Mouse (Mus musculus) limb, embryonic 14.5 days (tissue): ENCODE results near the gene Pex5l. TPM values are rescaled to one million over a fixed set of nuclear protein-coding genes. Genes with fewer than 3 reads are reported as not detected.

ENCODE experiments used
- ATAC-seq: fragments of 200-750 bp; cut with Nextera tagmentation; 2 replicates; pipeline ENCODE4 v1.8.0; 2017; ENCODE audit warnings: low read depth, moderate number of reproducible peaks, moderate TSS enrichment; ENCODE audit not compliant: low FRiP score
- DNase-seq: peaks from one replicate; pipeline ENCODE4 v3.0.0-alpha.2; 2015; ENCODE audit warnings: low spot score
- H3K27ac ChIP-seq: fragments of 300-500 bp; sonication (generic); replicated peaks from 2 replicates; pipeline ENCODE4 v1.5.1; 2014; ENCODE audit warnings: low read depth, mild to moderate bottlenecking, low read length, moderate library complexity, mixed read lengths
- H3K27me3 ChIP-seq: fragments of 300-500 bp; sonication (generic); 2 replicates; pipeline ENCODE4 v1.6.1; 2014; ENCODE audit warnings: low read length, mixed read lengths; ENCODE audit not compliant: control insufficient read depth, insufficient read depth
- H3K36me3 ChIP-seq: fragments of 300-500 bp; sonication (generic); 2 replicates; pipeline ENCODE4 v1.6.1; 2014; ENCODE audit warnings: mild to moderate bottlenecking, low read length, moderate library complexity, mixed read lengths; ENCODE audit not compliant: control insufficient read depth, insufficient read depth
- H3K4me1 ChIP-seq: fragments of 300-500 bp; sonication (generic); 2 replicates; pipeline ENCODE4 v1.6.1; 2014; ENCODE audit warnings: antibody characterized with exemption, low read length, mixed read lengths; ENCODE audit not compliant: control insufficient read depth, insufficient read depth
- H3K4me2 ChIP-seq: fragments of 300-500 bp; sonication (generic); replicated peaks from 2 replicates; pipeline ENCODE4 v1.6.1; 2014; ENCODE audit warnings: low read depth, mild to moderate bottlenecking, low read length, moderate library complexity; ENCODE audit not compliant: severe bottlenecking
- H3K4me3 ChIP-seq: fragments of 300-500 bp; sonication (generic); replicated peaks from 2 replicates; pipeline ENCODE4 v1.5.1; 2014; ENCODE audit warnings: low read length
- H3K9ac ChIP-seq: fragments of 300-500 bp; sonication (generic); 2 replicates; pipeline ENCODE4 v1.6.1; 2014; ENCODE audit warnings: mild to moderate bottlenecking, low read depth, low read length, moderate library complexity; ENCODE audit not compliant: severe bottlenecking
- H3K9me3 ChIP-seq: fragments of 300-500 bp; sonication (generic); 2 replicates; pipeline ENCODE4 v1.6.1; 2016; ENCODE audit warnings: low read length; ENCODE audit not compliant: control insufficient read depth
- POLR2A ChIP-seq: fragments of 200-500 bp; IDR thresholded peaks from 2 replicates; pipeline ENCODE4 v1.8.0; 2012; ENCODE audit warnings: inconsistent platforms, mild to moderate bottlenecking, moderate library complexity, borderline replicate concordance; ENCODE audit not compliant: insufficient read depth, insufficient read length; ENCODE audit errors: extremely low read depth
- whole genome bisulfite sequencing: fragments of 180-500 bp; shearing (Covaris S2); extraction: QIAGEN DNeasy Blood & Tissue Kit; methylation state at CpG from one replicate; pipeline ENCODE4 v1.1.7; 2014; 5-methylcytosine and 5-hydroxymethylcytosine counted together
- polyA plus RNA-seq, 2 experiments: library from polyadenylated mRNA; depleted of rRNA in 1 of 2; stranded (reverse) in 1 of 2; unstranded in 1 of 2; fragments of >200 nt; fragmentation: Nextera tagmentation in 1 of 2; extraction: Ambion mirVana in 1 of 2; gene quantifications; 2 replicates each; pipeline versions ENCODE4 v1.2.1 to v1.2.3; 2012 to 2014

Pex5l gene
- 2.8 and 3.0 TPM in 2 replicates for polyA plus RNA-seq (2012; rRNA removed)
- polyA plus RNA-seq (2014; fragmentation: Nextera tagmentation; extraction: Ambion mirVana), result 0.51 and 0.59 TPM in 2 replicates

DNA sequence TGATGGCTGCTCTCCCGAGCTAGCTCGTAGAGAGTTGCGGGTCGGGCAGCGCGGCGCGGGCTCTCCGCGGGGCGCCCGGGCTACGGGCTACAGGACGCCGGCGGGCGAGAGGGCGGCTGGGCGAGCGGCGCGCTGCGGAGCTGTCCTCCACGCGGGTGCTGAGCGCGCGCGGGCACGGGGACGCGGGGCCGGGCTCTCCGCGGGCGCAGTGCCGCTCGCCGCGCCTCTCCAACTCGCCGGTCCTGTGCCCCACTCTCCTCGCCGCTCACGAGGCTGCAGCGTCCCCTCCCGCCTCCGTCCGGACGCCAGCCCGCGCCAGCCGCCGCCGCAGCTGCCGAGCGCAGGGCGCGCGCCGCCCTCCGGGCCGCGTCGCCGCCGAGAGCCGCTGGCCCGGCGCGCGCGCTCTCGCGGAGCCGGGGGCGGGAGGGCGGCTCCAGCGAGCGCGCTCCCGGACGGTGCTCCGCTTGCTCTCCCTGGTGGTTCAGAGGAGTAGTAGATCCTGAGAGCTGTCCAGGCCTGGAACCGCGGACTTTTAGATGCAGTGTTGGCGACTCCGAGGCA is at the start of gene Pex5l:
Gene Pex5l (minus strand): TSS at position 347 of the 561 bp plus-strand sequence.
- Histone ChIP-seq H3K9me3 (no peaks in the 10 kb centered on the region), H3K9ac (peak within 1 kb of the TSS; percentile 13; the same call in 1 of the 2 replicates), H3K36me3 (no peaks in the 10 kb centered on the region), H3K4me1 (peaks cover 6% of the 10 kb centered on the region; the same call in 1 of the 2 replicates), H3K27me3 (peaks cover 19% of the 10 kb centered on the region), H3K4me3 (peak within 1 kb of the TSS; percentile 48), H3K27ac (no peak within 1 kb of the TSS), H3K4me2 (peak within 1 kb of the TSS; percentile 55)
- peak; percentile 90 for ATAC-seq
- no peak for TF ChIP-seq POLR2A
- peak; percentile 75 for DNase-seq
- under 1% methylated on average over 44 of the region's 88 CpGs for WGBS

DNA sequence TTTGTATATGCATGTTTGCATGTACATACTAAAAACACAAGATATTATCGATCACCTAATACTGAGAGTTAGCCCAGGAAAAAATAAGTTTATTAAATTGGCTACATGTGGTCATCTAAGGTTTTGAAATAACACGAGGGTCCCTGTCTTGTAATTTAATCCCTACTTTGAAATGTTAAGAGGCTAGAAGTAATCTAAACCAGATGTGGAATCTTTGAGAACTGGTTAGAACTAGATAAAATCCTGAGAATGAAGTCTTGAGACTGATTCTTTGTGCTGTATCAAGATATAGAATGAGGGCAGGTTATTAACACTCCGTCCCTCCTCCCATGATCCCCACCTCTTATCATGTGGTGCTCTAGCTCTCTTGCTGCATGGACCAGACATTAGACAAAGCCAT is 22.1 kb upstream of the Pex5l start:
- 36% methylated on average over 3 of the region's 3 CpGs for WGBS
- ATAC-seq (no peak), DNase-seq (no peak)
- no peak overlapping the region for H3K9ac ChIP-seq
- H3K4me3 ChIP-seq, result no peak overlapping the region
- no peak overlapping the region for H3K4me2 ChIP-seq
- no peak overlapping the region for H3K27ac ChIP-seq
- H3K27me3 ChIP-seq, result no peaks in the 10 kb centered on the region
- no peaks in the 10 kb centered on the region for H3K9me3 ChIP-seq
- H3K36me3 ChIP-seq, result no peaks in the 10 kb centered on the region
- TF ChIP-seq POLR2A, result no peak
- no peaks in the 10 kb centered on the region for H3K4me1 ChIP-seq

DNA sequence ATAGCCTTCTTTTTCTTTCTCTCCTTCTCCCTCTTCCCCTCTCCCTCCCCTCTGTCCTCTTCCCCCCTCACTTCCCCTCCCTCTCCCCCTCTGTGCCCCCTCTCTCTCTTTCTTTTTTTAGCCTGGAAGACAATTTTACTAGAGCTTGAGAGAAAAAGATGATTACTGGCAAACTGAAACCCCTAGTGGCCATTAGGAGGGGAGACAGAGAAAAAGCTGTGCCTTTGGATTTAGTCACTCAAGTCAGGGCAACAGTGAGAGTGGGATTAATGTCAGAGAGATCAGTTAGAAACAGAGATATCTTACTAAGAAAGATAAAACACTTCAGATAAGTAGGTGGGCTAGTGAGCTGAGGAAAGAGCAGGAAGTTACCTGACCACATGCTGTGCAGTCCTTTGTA is 20.8 kb upstream of the Pex5l start:
- Histone ChIP-seq H3K27me3 (no peaks in the 10 kb centered on the region), H3K9me3 (no peaks in the 10 kb centered on the region), H3K27ac (no peak overlapping the region), H3K4me2 (no peak overlapping the region), H3K36me3 (no peaks in the 10 kb centered on the region), H3K4me3 (no peak overlapping the region), H3K9ac (no peak overlapping the region), H3K4me1 (no peaks in the 10 kb centered on the region)
- TF ChIP-seq POLR2A, result no peak
- ATAC-seq (no peak), DNase-seq (no peak)

DNA sequence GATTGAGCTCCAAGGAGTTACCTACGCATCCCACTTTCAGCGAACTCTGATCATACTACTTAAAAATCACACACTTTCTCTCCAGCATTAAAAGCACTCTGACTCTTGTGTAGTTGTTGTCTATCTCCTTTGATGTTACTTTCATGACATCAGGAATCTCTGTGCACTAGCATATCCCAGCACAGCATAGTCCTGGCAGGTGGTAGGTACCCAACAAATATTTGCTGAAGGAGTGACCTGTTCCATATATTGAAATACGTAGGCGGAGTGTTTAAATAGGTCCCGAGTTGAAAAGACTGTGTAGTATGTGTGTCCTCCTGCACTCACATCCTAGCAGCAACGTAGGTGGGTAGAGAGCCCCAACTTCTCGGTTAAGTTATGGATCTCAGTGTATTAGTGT is 545 bp upstream of the Pex5l start:
- H3K4me3 ChIP-seq, result no peak overlapping the region
- H3K9ac ChIP-seq, result no peak overlapping the region
- DNase-seq (no peak), ATAC-seq (no peak)
- no peak for TF ChIP-seq POLR2A
- peaks cover 19% of the 10 kb centered on the region for H3K27me3 ChIP-seq
- H3K4me1 ChIP-seq, result peaks cover 6% of the 10 kb centered on the region; the same call in 1 of the 2 replicates
- no peak overlapping the region for H3K27ac ChIP-seq
- no peaks in the 10 kb centered on the region for H3K9me3 ChIP-seq
- H3K4me2 ChIP-seq, result peak overlapping the region; percentile 55; the same call in 1 of the 2 replicates
- H3K36me3 ChIP-seq, result no peaks in the 10 kb centered on the region
- WGBS, result 78% methylated on average over 7 of the region's 7 CpGs

DNA sequence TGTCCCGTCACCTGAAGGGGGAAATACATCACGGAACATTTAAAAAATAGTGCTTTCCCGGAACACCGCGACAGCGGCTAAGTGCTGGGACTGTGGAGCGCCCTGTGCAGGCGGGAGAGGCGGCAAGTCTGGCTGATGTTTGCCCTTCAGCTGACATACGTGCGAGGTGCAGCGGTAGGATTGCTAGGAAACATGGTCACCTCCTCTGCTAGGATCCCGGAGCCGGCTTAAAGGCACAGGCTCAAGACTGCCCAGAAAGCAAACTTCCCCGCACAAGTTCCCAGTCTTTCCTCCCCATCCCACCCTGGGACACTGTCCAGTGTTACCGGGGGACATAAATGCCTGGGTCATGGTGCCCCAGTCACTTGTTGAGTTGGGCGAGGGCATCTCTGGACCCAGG is 649 bp downstream of the Pex5l start:
- H3K4me2 ChIP-seq, result peak overlapping the region; percentile 55
- no peaks in the 10 kb centered on the region for H3K36me3 ChIP-seq
- DNase-seq (no peak), ATAC-seq (no peak)
- peak overlapping the region; percentile 48 for H3K4me3 ChIP-seq
- no peak for TF ChIP-seq POLR2A
- no peak overlapping the region for H3K27ac ChIP-seq
- 2% methylated on average over 17 of the region's 17 CpGs for WGBS
- H3K27me3 ChIP-seq, result peaks cover 19% of the 10 kb centered on the region
- peaks cover 6% of the 10 kb centered on the region; the same call in 1 of the 2 replicates for H3K4me1 ChIP-seq
- H3K9ac ChIP-seq, result 0 out of 2 replicates have a peak overlapping the region, but pooled peaks have one; percentile 13
- H3K9me3 ChIP-seq, result no peaks in the 10 kb centered on the region
